Mouse (Mus musculus) bone marrow, adult 2 months (tissue): ENCODE measurements around the gene Siah2.

Source experiments
- CTCF ChIP-seq: fragments of 200-500 bp; IDR thresholded peaks from 2 replicates; pipeline ENCODE4 v1.5.1; 2011; ENCODE audit warnings: low read length, control low read depth; ENCODE audit not compliant: control insufficient read depth, insufficient read depth
- POLR2A ChIP-seq: fragments of 200-500 bp; IDR thresholded peaks from 2 replicates; pipeline ENCODE4 v1.6.1; 2011; ENCODE audit warnings: low read depth, mild to moderate bottlenecking, control low read depth, low read length, borderline replicate concordance; ENCODE audit not compliant: control insufficient read depth

GRCm38 (mm10) chr3:58683346-58683745 is 8.9 kb downstream of the Siah2 start:
- TF ChIP-seq POLR2A = no peak
- no peak for TF ChIP-seq CTCF
